Mouse (Mus musculus) kidney, adult 10 weeks (tissue): ENCODE data around the gene Itga2b. TPM values are rescaled to one million over a fixed set of nuclear protein-coding genes. Genes with fewer than 3 reads are reported as not detected.

ENCODE experiments used
- polyA plus RNA-seq: library from polyadenylated mRNA; stranded (reverse); fragments of 350-450 nt; fragmentation: Illumina TruSeq; extraction: RNeasy Lipid Tissue Mini Kit (QIAGEN cat#74804); gene quantifications from one replicate; pipeline ENCODE4 v1.2.3, GENCODE M21; 2014; ENCODE audit warnings: low read depth, low replicate concordance

Gene Itga2b
- not detected for polyA plus RNA-seq

GRCm38 (mm10) chr11:102469648-102470357 lies at the start of gene Itga2b:
Gene Itga2b, minus strand, starts transcription at chr11:102470122.

GRCm38 (mm10) chr11:102447497-102447896 lies 22.4 kb downstream of the Itga2b start, which contains the start of gene Fam171a2:
Gene Fam171a2, minus strand, starts transcription at chr11:102447682.

GRCm38 (mm10) chr11:102430121-102431017 lies 39.6 kb downstream of the Itga2b start, which contains the start of gene Grn:
Gene Grn, plus strand, starts transcription at chr11:102430315.

GRCm38 (mm10) chr11:102407834-102408215 lies 62.1 kb downstream of the Itga2b start, which contains the start of gene Slc25a39:
Gene Slc25a39, minus strand, starts transcription at chr11:102407946.

Other genes with a start within 250 kb of the Itga2b start
- gene Hdac5, start 240.0 kb downstream of the Itga2b start, polyA plus RNA-seq, result 0.44 TPM
- not detected for gene BC030867, start 221.2 kb downstream of the Itga2b start, polyA plus RNA-seq
- not detected for gene Asb16, start 201.4 kb downstream of the Itga2b start, polyA plus RNA-seq
- 7.2 TPM for gene Tmub2, start 185.2 kb downstream of the Itga2b start, polyA plus RNA-seq
- gene Atxn7l3, start 173.5 kb downstream of the Itga2b start, polyA plus RNA-seq, result 4.4 TPM
- gene Ubtf, start 150.4 kb downstream of the Itga2b start, polyA plus RNA-seq, result 31.2 TPM
- gene Slc4a1, start 103.9 kb downstream of the Itga2b start, polyA plus RNA-seq, result 8.4 TPM
- gene Rundc3a, start 76.7 kb downstream of the Itga2b start, polyA plus RNA-seq, result not detected
- 21.5 TPM for gene Slc25a39, start 62.2 kb downstream of the Itga2b start, polyA plus RNA-seq
- gene Grn, start 39.8 kb downstream of the Itga2b start, polyA plus RNA-seq, result 8.7 TPM
- not detected for gene Fam171a2, start 22.4 kb downstream of the Itga2b start, polyA plus RNA-seq
- gene Gpatch8, start 86.3 kb upstream of the Itga2b start, polyA plus RNA-seq, result 12.1 TPM
- 1.8 TPM for gene Gm11627, start 109.3 kb upstream of the Itga2b start, polyA plus RNA-seq
- 0.73 TPM for gene Fzd2, start 134.3 kb upstream of the Itga2b start, polyA plus RNA-seq
- gene Meioc, start 193.6 kb upstream of the Itga2b start, polyA plus RNA-seq, result 0.32 TPM
- gene Ccdc43, start 227.7 kb upstream of the Itga2b start, polyA plus RNA-seq, result 38.3 TPM